Mouse (Mus musculus): Measurements from ENCODE around the gene Zbtb2. TPM values are rescaled to one million over a fixed set of nuclear protein-coding genes. Genes with fewer than 3 reads are reported as not detected.

Zbtb2 gene
- polyA plus RNA-seq, 1 experiment: 7.9 TPM

- DNase-seq (ENCODE audit: low read depth): no peak
These were observed 53.7 kb downstream of the Zbtb2 start for GRCm38 (mm10) chr10:4334039-4334683.

DNA sequence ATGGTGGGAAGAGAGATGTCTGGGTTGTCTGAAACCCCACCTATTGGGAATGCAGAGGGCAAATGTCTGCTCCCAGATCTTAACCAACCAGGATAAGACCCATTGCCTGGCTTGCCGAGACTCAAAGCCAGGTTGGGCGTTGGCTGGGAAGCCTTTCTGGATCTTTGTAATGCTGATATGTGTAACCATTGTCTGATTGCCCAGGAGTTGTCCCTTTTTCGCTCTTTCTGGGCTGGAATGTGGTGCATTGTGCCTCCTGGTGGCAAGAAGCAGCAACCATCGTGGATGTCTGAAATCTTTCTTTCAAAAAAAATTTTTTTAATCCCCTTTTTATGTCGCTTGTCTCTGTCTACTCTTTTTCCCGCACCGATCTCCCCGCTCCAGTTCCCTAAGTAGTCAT, 54.6 kb downstream of the Zbtb2 start:
- no peak for DNase-seq (ENCODE audit: low read depth)

GRCm38 (mm10) chr10:4332228-4332979, 55.5 kb downstream of the Zbtb2 start:
- DNase-seq (ENCODE audit: low read depth): no peak

- DNase-seq (ENCODE audit: low read depth): no peak
These were observed 60.2 kb downstream of the Zbtb2 start for GRCm38 (mm10) chr10:4327716-4328115.

DNA sequence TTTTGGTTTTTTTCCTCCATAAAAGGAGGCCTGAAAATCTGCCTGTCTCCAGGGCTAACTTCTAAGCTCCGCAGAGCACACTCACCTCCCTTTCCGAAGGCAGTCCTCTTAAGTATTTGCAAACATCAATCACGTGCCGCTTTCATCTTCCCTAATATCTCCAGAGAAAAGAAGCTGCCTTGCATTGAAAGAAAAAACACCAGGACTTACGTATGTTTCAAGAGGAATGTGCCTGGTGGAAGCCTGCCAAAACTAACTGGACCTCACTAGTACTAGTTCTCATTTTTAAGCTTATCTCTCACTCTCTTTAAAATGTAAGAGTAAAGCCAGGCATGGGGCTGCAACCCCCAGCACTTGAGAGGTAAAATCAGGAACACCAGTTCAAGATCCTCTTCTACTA, 62.3 kb downstream of the Zbtb2 start:
- no peak for DNase-seq (ENCODE audit: low read depth)

GRCm38 (mm10) chr10:4323885-4324284, 64.0 kb downstream of the Zbtb2 start:
- peak; percentile 60 for DNase-seq (ENCODE audit: low read depth)

Other genes starting within 250 kb of the Zbtb2 start
- gene Akap12, start 121.7 kb downstream of the Zbtb2 start, polyA plus RNA-seq (2012; rRNA removed): 22.1 and 23.6 TPM in 2 replicates
- 30.1 and 31.0 TPM in 2 replicates for gene Rmnd1, start 44.3 kb upstream of the Zbtb2 start, polyA plus RNA-seq (2012; rRNA removed)
- gene Armt1, start 44.4 kb upstream of the Zbtb2 start, polyA plus RNA-seq (2012; rRNA removed): 7.3 and 7.8 TPM in 2 replicates
- 0.69 and 0.72 TPM in 2 replicates for gene Ccdc170, start 94.4 kb upstream of the Zbtb2 start, polyA plus RNA-seq (2012; rRNA removed)
- gene Esr1, start 223.5 kb upstream of the Zbtb2 start, polyA plus RNA-seq (2012; rRNA removed): 23.3 and 33.0 TPM in 2 replicates

Data from gonadal fat pad, adult 2 months (tissue).